Mouse (Mus musculus) left cerebral cortex, adult 11 months (tissue): Measurements from ENCODE around the gene Casp14.
"Not testable (repeated sequence)": the region's sequence is repeated elsewhere in the genome, so short reads cannot be mapped to it uniquely, and the experiment has no call there.

Experiments
- DNase-seq: peaks from one replicate; pipeline ENCODE4 v3.0.0; 2022; ENCODE audit warnings: low spot score

The Casp14 gene

DNA sequence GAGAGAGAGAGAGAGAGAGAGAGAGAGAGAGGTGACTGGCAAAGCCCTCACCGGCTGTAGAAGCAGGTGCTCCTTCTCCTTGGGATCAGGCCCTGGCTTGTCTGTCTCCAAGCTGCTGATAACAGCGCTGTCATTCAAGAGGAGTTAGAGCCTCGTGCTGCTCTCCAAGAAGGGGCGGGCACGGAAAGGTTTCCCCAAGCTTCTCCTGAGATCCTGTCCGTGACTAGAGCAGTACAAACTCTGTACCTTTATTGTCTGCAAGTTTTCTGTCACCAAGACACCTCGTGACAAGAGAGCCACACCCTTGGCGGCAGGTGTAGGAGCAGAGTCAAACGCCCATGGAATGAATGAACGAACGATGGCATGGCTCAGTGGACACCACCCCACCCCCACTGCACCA, at the start of gene Casp14:
TSS of gene Casp14 (minus strand) at position 239 of the 400 bp plus-strand sequence.
- DNase-seq: no peak

DNA sequence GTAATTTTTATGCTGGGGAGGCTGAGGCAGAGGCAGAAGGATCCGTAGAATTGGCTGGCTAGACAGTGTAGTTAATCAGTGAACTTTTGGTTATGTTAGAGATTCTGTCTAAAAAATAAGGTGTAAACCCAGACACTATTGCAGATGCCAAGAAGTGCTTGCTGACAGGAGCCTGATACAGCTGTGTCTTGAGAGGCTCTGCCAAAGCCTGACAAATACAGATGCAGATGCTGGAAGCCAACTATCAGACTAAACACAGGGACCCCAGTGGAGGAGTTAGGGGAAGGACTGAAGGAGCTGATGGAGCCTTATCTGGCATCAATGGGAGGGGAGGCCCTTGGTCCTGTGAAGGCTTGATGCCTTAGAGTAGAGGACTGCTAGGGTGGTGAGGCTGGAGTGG, 47.5 kb upstream of the Casp14 start:
- DNase-seq: no peak

DNA sequence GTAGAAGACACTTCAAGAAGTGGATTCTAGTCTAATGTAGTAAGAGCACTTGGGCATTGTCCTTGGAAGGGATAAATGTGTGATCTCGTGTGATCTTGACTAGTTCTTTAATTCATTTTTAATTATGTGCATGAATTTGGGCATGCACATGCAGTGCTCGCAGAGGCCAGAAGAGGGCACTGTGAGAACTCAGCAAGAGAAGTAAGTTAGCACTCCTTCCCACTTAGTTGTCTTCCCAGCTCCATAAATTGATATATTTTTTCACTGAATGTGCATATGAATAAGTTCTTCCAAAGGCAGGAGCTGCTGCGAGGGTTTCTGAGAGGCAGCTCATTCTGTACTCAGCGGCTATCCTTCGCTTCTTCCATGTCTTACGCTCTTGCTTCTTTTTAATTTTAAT, 37.9 kb upstream of the Casp14 start:
- DNase-seq: peak; percentile 78

DNA sequence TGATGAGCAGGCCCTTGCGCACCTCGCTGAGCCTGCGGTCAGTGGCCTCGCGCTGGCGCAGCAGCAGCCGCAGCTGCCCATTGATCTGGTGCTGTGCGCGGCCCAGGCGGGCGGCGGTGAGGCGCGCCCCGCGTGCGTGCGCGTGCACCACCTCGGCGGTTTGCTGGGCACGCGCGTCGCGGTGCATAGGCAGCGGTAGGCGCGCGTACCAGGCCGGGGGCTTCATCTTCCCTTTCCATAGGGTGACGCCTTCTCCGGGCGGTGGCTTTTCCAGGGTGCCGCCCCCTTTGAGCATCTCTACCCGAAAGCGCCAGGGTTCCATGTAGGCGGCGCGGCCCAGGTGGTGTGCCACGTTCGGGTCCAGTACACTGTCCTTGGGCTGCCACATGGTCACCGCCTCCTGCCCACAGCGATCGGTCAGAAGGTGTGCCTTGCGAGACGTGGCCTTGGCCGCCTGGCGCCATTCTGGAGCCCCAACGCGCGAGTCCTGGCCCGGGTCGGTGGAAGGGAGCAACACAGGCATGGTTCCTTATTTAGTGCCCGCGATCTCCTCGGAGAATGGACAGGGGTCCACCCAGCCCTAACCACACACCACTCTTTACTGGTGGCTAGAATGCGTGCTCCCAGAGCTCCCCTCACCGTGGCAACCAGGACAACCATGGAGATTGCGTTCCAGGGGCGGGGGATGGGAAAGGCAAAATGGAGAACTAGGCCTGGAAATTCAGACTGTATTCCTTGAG, 34.5 kb upstream of the Casp14 start, which contains the start of gene Ccdc105:
TSS of gene Ccdc105 (minus strand) at position 614 of the 740 bp plus-strand sequence.
- peak; percentile 75 for DNase-seq

DNA sequence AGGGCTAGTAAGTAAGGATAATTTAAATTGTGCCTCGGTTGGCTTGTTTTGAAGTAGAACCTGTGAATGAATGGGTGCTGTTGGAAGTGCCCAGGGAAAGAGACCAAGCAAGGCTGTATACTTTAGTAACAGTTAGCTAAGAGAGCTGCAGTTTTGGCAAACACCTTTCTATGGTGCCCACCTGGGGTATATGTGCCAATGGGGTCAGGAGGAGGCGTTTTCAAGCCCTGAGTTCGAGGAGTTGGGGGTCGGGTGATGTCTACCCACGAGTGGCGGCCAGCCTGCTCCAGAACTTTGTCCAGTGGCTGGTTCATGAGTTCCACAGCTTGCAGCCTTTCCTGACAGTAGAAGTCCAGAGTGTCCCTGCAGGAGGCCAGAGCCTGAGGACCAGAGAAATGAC, 30.9 kb upstream of the Casp14 start:
- DNase-seq: no peak

DNA sequence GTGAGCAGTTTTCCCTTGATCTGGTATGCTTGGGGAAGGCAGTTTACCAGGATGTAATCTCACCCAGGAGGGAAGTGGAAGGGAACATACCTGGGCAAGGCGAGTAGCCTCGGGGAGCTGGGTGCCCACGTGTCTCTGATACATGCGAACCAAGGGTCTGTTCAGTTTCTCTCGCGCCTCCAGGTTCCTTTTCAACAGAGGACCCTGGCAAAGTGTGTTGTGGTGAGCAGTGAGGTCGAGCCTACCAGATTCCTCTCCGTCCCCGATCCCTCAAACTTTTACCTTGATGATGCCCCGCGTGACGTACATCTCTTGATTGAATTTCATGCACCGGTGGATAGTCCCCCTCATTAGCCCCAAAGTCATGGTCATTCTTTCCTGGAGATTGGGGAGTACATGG, 30.1 kb upstream of the Casp14 start:
- DNase-seq: no peak

DNA sequence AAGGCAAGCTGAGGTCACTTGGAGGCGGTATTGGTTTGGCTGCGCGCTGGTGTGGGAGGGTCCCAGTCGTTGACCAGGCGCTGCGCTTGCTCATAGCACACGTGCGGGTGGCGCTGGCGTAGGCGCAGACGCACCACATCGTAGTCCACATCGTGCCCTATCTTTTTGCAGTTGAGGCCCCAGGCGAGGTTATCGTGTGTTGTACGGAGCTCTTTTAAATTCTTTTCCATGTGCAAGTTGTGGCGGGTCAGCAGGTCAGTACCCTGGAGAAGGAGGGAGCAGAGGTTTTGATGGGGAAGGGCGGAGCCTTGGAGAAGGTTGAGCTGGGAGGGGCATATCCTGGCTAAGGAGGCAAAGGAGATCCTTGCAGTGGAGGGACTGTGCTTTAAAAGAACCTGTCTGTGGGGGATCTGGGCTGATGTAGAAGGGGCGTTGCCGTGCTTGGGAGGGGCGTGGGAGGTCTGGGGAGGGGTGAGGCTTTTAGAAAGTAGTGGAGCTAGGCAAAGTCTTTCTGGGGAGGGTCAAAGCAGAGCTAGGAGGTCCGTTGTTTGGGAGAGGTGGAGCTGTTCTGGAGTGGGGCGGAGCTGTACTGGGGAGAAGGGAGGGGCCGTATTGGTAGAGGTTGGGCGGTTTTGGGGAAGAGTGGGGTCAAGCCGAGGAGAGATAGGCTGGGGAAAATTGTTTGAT, 29.1 kb upstream of the Casp14 start:
- no peak for DNase-seq

DNA sequence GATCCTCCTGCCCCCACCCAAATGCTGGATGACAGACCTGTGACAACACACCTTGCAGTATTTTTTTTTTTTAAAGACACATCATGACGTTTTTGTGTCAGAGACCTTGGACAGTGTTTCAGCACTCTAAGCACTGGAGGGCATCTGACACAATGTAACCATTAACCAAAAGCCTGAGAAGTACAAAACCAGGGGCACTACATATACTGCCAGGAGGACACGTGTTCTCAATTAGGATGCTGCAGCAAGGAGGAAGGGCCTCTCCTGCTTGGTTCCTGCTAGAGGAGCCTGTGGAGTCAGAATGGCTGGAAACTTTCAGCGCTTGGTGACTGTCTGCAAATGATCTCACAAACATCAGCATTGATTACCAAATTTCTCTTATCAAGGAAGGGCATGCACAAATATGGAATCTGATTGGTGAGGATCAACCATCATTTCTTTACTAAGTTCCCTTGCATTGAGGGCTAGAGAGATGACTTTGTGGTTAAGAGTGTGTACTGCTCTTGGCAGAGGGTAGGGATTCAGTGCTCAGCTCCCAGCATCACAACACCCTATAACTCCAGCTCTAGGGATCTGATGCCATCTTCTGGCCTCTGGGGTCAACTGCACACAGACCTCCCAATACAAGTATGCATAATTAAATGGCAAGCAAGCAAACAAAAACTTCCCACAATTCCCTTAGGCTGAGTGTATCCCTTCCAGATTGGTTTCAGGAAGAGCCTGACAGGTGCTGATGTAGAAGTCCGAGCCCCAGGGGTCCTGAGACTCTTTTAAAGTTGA, 27.5 kb upstream of the Casp14 start:
- no peak for DNase-seq

DNA sequence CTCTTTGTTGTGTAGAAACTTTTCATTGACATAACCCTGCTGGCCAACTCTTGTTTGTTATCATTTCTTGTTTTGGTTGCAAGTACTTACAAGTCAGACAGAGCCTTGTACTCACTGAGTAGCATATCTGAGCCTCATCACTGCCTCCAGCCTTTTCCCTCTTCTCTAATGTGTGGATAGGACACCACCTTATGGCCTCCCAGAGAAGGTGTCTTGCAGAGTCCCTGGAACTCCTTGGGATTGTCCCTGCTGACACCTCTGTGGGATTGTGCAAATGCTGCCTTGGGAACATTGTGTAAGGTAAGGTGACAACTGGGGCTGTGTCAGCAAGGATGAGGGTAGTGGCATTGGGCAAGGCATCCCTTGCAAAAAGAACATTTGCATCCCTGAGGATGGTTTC, 25.6 kb upstream of the Casp14 start:
- no peak for DNase-seq

DNA sequence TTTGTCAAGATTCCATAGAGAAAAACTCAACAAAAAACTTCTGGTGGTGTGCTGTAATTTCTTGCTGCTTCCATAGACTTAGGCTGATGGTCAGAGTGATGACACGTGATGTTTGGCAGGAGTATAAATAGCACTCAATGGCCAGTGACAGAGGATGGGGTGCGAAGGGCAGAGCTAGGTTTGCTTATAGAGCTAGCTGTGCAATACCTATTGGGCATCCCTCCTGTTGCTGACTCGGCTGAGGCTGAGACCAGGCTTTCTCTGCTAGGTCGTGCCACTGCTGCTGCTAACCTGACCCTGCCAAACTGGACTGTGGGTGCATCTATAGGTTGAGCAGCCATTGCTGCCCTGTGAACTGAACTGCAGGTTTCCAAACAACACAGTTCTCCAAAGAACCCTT, 21.7 kb upstream of the Casp14 start:
- DNase-seq: no peak

DNA sequence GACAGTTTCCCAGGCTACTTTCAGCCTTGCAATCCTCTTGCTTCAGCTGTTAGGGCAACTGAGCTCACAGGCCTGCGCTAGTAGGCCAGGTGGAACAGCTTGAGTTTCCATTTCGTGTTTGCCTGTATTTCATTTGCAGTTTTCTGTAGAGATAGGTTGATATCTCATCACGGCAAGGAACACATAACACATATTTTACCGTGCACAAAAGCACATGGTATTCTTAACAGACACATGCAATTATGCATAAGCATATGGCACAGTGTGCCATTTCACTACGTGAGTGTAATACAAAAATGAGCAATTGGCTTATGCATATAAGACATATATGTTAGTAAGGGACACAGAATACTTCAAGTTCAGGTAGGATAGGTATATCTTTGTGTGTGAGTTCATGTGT, 9.8 kb upstream of the Casp14 start:
- no peak for DNase-seq

DNA sequence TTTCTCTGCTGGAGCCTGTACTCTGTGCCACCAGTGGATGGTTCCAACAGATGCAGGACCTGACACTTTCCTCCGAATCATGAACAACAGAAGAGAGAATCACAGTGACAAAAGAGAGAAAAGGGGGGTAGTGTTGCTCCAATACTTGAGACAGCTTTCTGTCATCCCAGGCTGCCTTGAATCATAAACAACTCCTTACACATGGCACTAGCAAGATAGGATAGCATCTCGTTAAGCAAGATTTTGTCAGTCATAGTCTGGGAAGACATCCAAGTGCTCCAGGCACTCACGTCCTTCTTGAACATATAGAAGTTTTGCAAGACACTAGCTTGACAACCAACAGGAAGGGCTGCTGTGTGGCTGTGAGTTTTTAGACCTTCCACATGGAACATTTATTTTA, 8.9 kb upstream of the Casp14 start:
- no peak for DNase-seq

DNA sequence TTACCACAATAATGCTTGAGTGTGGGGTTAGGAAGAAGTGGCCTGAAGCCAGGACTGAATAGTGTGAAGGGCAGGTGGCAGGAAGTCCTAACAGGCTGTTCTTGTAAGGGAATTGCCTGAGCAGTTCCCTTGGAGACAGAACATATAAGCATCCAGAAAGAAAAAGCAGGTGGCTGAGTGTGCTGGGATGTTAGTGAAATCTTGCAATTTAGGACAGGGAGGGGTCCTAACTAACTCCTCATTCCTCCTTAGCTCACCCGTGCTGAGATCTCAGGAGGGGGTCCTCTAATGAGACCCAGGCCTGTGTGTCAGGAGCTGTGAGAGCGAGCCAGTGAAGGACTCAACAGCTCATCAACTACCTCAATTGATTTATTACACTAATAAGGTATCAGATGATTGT, 5.3 kb upstream of the Casp14 start:
- no peak for DNase-seq

DNA sequence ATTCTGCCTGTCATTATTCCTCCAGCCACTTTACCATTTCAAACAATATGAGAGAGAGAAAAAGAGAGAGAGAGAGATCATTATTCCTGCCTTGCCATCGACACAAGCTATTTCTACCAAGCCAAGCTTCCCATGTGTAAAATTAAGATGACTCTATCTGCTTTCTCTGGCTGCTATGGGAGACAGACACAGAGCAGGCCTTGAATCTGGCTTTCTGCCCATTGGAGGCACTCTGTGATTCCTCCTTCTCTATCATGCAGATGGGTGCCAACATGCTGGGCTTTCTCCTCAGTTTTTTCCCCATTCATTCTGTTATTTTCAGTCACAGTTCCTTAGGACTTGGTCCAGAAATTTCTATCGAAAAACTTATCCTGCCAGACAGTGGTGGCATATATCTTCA, 4.6 kb upstream of the Casp14 start:
- DNase-seq: no peak

DNA sequence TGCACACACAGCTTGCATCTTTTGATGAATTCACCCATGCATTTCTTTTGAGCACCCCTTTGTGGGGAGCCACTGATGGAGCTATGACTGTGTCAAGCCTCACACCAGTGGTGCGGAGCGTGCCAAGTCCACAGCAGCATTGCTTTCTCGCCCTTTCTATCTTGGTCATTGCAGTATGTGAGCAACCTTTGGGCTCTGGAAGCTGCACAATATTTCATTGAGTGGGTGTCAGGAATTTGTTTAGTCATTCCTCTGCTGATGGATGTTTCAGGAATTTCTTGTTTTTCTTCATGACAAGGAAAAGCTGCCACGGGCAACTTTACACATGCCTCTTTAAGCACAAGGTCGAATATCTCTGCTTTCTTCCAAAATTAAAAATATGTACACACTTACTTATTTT, 3.9 kb upstream of the Casp14 start:
- DNase-seq: no peak

DNA sequence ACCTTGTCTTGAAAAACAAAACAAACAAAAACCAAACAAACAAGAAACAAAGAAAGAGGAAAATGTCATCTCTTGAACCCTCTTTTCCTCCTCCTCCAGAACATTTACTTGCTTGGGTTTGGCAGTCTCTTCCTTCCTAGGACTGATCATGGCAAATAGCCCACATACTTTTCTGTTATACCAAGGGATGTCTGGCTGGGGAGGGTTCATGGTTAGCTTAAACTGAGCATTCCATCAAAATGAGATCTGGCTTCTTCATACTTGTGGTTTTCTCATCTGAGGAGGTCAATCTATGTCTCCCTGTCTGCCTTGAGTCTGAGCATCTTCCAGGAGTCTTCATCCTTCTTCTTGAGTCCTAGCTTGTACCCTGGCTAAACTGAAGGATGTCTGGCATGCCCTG, 1.9 kb downstream of the Casp14 start:
- DNase-seq: no peak

DNA sequence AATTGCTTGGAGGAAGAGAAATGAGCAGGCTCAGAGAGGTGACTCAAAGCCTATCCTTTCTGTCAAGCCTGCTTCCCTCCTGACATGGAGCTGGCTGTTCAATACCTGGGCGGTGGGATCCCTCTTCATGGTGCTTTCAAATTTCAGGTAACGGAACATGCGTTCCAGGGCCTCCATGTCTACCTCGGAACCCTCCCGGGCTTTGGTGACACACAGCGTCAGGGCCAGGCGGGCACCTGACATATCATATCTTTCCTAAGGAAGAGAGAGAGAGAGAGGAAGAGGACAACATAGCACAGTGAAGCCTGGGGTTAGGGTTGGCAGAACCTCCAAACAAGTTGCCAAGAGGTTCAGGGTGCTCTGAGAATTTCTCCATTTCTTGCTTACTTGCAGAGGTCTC, 2.9 kb downstream of the Casp14 start:
- no peak for DNase-seq

DNA sequence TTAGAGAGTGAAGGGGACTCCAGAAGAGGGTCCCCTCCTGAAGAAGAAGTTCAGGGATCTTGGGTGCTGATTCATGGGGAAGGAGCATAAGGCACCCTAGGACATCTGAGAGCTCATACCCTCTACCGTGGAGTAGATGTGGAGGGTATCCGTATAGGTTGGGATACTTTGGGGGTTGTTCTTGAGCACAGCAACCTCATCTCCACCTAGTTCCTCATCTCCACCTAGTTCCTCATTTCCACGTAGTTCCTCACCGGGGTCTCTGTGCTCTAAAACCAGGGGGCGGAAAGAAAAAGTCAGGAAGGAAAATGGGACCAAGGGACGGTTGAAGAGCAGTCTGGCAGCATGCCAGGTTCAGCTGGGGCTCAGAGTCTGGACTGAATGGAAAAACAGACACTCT, 4.0 kb downstream of the Casp14 start:
- no peak for DNase-seq

DNA sequence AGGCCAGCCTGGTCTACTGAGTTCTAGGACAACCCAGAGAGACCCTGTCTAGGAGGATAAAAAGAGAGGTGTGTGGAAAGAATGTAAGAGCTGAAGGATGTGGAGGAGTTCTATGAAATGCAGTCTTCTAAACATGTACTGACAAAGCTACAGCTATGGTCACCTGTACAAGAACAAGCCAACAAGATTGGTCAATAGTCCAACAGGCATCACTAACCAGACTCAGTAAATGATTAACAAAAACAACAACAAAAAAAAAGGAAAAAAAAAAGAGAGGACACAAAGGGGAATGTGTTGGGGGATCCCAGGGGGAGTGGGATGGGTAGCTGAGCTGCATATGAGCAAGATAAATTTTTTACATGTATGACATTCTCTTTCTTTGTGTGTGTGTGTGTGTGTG, 7.4 kb downstream of the Casp14 start:
- DNase-seq: no peak

DNA sequence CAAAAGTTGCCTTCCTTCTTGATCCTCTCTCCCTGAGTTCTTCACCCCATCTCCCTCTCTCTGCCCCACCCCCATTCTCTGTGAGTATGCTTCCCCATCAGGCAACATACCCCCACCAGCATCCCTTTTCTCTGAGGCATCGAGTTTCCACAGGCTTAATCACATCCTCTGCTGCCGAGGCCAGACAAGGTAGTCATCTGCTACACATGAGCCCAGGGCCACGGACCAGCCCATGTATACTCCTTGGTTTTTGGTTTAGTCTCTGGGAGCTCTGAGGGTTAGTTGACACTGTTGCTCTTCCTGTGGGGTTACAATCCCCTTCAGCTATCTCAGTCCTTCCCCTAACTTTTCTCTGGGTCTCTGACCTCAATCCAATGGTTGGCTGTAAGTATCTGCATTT, 17.2 kb downstream of the Casp14 start:
- DNase-seq: no peak

DNA sequence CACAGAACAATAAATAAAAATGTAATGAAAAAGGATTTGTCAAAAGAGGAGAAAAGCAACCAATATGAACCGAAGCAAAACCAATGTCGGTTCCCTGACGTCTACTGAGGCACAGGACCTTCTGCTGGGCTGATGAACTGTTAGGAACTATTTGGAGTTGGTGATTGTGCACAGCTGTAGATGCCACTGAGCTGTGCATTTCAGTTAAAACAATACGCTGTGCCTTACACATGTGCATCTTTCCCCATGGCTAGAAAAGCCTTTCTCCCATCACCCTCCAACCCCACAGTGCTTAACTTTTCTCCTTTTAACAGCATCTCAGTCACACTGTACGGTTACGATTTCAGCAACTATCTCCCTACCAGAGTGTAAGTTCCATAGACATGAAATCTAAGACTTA, 28.1 kb downstream of the Casp14 start:
- DNase-seq: no peak

DNA sequence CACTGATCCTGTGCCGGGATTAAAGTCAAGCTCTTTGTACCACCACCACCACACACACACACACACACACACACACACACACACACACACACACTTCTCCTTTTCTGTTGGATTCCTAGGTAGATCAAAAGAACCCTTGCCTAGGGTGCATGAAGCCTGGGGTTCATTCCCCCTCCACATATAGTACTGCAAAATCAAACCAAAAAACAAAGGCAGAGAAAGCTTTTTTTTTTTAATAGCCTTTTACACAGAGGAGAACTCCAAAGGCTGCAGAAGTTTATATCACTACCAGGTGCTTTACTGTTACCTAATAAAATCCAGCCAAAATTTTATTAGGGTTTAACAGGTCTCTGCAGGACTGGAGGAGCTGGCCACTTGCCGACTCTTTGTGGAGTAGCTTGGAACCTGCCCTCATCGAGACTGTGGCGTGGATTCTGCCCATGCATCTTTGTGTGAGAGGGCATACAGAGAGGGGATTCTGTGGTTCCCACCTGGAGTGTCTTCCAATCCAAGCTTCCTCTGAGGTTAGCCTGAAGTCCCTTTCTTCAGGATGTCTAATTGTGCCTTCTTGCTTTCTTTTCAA, 31.0 kb downstream of the Casp14 start:
- DNase-seq: no peak

DNA sequence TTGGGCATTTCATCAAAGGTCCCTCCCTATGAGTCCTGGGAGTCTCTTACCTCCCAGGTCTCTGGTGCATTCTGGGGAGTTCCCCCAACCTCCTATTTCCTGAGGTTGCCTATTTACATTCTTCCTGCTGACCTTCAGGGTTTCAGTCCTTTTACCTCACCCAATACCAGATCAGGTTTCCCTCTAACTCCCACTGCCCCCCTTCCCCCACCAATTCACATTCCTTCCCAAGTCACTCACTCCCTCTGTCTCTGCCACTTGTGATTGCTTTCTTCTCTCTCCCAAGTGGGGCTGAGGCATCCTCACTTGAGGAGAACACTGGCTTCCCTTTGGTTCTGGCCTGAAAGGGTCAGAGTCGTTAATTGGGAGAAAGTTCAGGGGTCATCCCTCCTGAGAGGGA, 48.0 kb downstream of the Casp14 start:
- not testable (repeated sequence) for DNase-seq
